Mouse (Mus musculus): Measurements from ENCODE around the gene Tubb1.

Tubb1 gene

GRCm38 (mm10) chr2:174502831-174503460 lies 52.5 kb downstream of the Tubb1 start:
- DNase-seq (ENCODE audit: low spot score), result peak; percentile 65

All from MN1 (cell line).